Mouse (Mus musculus) G1E (cell line): ENCODE measurements around the gene Fat3.

ENCODE experiments used
- CTCF ChIP-seq: IDR thresholded peaks from 2 replicates; pipeline ENCODE4 v1.5.1; 2012; ENCODE audit warnings: low read depth, low read length, inconsistent platforms, mixed read lengths
- GATA1 ChIP-seq: IDR thresholded peaks from 2 replicates; pipeline ENCODE4 v1.6.1; 2012; ENCODE audit warnings: borderline replicate concordance, low read length, inconsistent platforms, mixed read lengths
- GATA2 ChIP-seq: IDR thresholded peaks from 2 replicates; pipeline ENCODE4 v1.6.1; 2012; ENCODE audit warnings: low read depth, low read length, inconsistent platforms, borderline replicate concordance
- POLR2AphosphoS5 ChIP-seq: IDR thresholded peaks from 2 replicates; pipeline ENCODE4 v1.6.1; 2012; ENCODE audit warnings: low read depth, low read length, inconsistent platforms; ENCODE audit not compliant: insufficient replicate concordance
- TAL1 ChIP-seq: conservative IDR thresholded peaks from 2 replicates; pipeline ENCODE4 v1.6.1; 2012; ENCODE audit warnings: low read depth, low read length, inconsistent platforms, mixed read lengths

- TF ChIP-seq CTCF (no peak), GATA1 (no peak), TAL1 (no peak), POLR2AphosphoS5 (no peak), GATA2 (no peak)
These were observed 63.3 kb downstream of the Fat3 start for GRCm38 (mm10) chr9:16437805-16438204.
